Comparison of ENCODE assay signal across 7 mouse cellular contexts in the genomic region with DNA sequence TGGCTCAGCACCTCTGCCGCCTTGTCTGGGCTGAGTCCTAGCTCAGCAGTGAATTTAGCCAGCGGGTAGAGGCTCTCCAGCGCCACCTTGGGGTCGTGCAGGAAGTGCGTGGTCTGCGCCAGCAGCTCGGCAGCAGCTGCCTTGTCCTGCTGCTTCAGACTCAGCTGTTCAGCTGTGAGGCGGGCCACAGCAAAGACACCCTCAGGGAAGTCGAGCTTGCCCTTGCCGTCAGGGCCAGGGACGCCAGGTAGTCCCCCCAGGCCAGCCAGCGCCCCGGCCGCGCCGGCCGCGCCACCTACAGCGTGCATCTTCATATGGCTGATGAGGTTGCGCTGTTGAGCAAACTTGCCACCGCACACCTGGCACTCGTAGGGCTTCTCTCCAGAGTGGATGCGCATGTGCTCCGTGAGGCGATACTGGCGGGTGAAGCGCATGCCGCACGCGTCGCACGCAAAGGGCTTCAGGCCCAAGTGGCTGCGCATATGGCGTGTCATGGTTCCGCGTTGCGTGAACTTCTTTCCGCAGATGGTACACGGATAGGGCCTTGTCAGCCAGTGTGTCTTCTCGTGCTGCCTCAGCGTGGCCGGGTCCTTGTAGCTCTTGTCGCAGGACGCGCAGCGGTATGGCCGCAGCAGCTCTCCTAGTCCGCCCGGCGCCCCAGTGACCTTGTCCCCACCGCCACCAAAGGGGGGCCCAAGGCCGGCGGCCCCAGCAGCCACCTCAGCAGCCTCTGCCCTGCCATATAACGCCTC. TPM values are rescaled to one million over a fixed set of nuclear protein-coding genes. Genes with fewer than 3 reads are reported as not detected.
DNase-seq lines count a peak whose midpoint lies in the region; ATAC-seq lines count a peak whose summit lies in the region.

No protein-coding gene starts in this region.

- H3K27ac ChIP-seq in intestine, embryonic 15.5 days, result peak overlapping the region; percentile 94
- no peak overlapping the region for H3K27ac ChIP-seq in limb, embryonic 11.5 days (replicated peaks; ENCODE audit: low read depth, low read length)
- H3K27ac ChIP-seq in midbrain, embryonic 11.5 days (ENCODE audit: low read depth, low read length), result no peak overlapping the region

- WGBS in intestine, embryonic 15.5 days, result 11% methylated on average over 54 of the region's 54 CpGs
- WGBS in limb, embryonic 11.5 days, result 5% methylated on average over 54 of the region's 54 CpGs
- WGBS in midbrain, embryonic 11.5 days, result 3% methylated on average over 54 of the region's 54 CpGs

- ATAC-seq in granulocyte monocyte progenitor cell, adult 5-6 weeks (replicated peaks; ENCODE audit: poor library complexity, severe bottlenecking), result peak; percentile 50
- ATAC-seq in intestine, embryonic 15.5 days, result peak; percentile 31
- ATAC-seq in limb, embryonic 11.5 days (ENCODE audit: insufficient number of reproducible peaks, low FRiP score, low TSS enrichment, low read depth), result no peak
- ATAC-seq in midbrain, embryonic 11.5 days (ENCODE audit: low FRiP score), result no peak

- peak overlapping the region; percentile 86 for H3K9ac ChIP-seq in intestine, embryonic 15.5 days
- H3K9ac ChIP-seq in limb, embryonic 11.5 days (ENCODE audit: low read length), result peak overlapping the region; percentile 57
- no peak overlapping the region for H3K9ac ChIP-seq in midbrain, embryonic 11.5 days (ENCODE audit: low read length)

- peak; percentile 87 to 88 for DNase-seq in adrenal gland, adult 18-20 months (ENCODE audit: low spot score in 2 of 2)
- peak; percentile 63 for DNase-seq in embryo, embryonic 10.5 days (ENCODE audit: low spot score)
- DNase-seq in limb, embryonic 11.5 days (ENCODE audit: low spot score), result peak; percentile 79
- DNase-seq in midbrain, embryonic 11.5 days (ENCODE audit: low spot score, missing footprints), result peak; percentile 91
- peak; percentile 64 to 79 for DNase-seq in spleen, postnatal 14 days (ENCODE audit: low spot score in 2 of 2)

- H3K4me2 ChIP-seq in intestine, embryonic 15.5 days (replicated peaks), result peak overlapping the region; percentile 96
- peak overlapping the region; percentile 92 for H3K4me2 ChIP-seq in limb, embryonic 11.5 days (ENCODE audit: low read depth, severe bottlenecking)
- no peak overlapping the region for H3K4me2 ChIP-seq in midbrain, embryonic 11.5 days

- H3K4me1 ChIP-seq in intestine, embryonic 15.5 days (replicated peaks), result peaks cover 60% of the 10 kb centered on the region
- H3K4me1 ChIP-seq in limb, embryonic 11.5 days (ENCODE audit: control insufficient read depth, insufficient read depth, low read length), result peaks cover 27% of the 10 kb centered on the region; the same call in 1 of the 2 replicates
- H3K4me1 ChIP-seq in midbrain, embryonic 11.5 days (ENCODE audit: control insufficient read depth, insufficient read depth, low read length), result peaks cover 32% of the 10 kb centered on the region

- peaks cover 33% of the 10 kb centered on the region for H3K27me3 ChIP-seq in intestine, embryonic 15.5 days (replicated peaks)
- peaks cover 67% of the 10 kb centered on the region for H3K27me3 ChIP-seq in limb, embryonic 11.5 days (ENCODE audit: control insufficient read depth, insufficient read depth, low read length)
- H3K27me3 ChIP-seq in midbrain, embryonic 11.5 days (ENCODE audit: control insufficient read depth, insufficient read depth, low read length), result peaks cover 71% of the 10 kb centered on the region

- H3K36me3 ChIP-seq in intestine, embryonic 15.5 days, result peaks cover 10% of the 10 kb centered on the region; the same call in 1 of the 2 replicates
- H3K36me3 ChIP-seq in limb, embryonic 11.5 days (ENCODE audit: control insufficient read depth, insufficient read depth, low read length), result peaks cover 5% of the 10 kb centered on the region; the same call in 1 of the 2 replicates
- no peaks in the 10 kb centered on the region for H3K36me3 ChIP-seq in midbrain, embryonic 11.5 days (ENCODE audit: control insufficient read depth, insufficient read depth, low read length)

- no peaks in the 10 kb centered on the region for H3K9me3 ChIP-seq in intestine, embryonic 15.5 days
- no peaks in the 10 kb centered on the region for H3K9me3 ChIP-seq in limb, embryonic 11.5 days (ENCODE audit: control insufficient read depth, low read length)
- H3K9me3 ChIP-seq in midbrain, embryonic 11.5 days (ENCODE audit: control insufficient read depth, low read length), result no peaks in the 10 kb centered on the region

- peak overlapping the region; percentile 71 for H3K4me3 ChIP-seq in intestine, embryonic 15.5 days (replicated peaks)
- H3K4me3 ChIP-seq in limb, embryonic 11.5 days (ENCODE audit: low read depth, low read length), result peak overlapping the region; percentile 54
- peak overlapping the region; percentile 3; the same call in 1 of the 2 replicates for H3K4me3 ChIP-seq in midbrain, embryonic 11.5 days (ENCODE audit: low read depth, low read length)

RNA-seq across cellular contexts. Expression of gene Hic1, which starts 3.7 kb away (rescaled TPM):
- 10 to 100 TPM in 1 of 2 experiments, 1 to 10 TPM in 1; 5.4 to 13.1 TPM for total RNA-seq in adrenal gland, adult 18-20 months (2021)
- not detected in 2 replicates for total RNA-seq in granulocyte monocyte progenitor cell, adult 5-6 weeks (2014; fragmentation: Nextera tagmentation)
- total RNA-seq in granulocyte monocyte progenitor cell, adult 5-6 weeks (2017), result not detected in 2 replicates
- 20.3 and 22.0 TPM in 2 replicates for polyA plus RNA-seq in intestine, embryonic 15.5 days (2015; fragmentation: Nextera tagmentation; extraction: Ambion mirVana)
- 4.1 and 4.5 TPM in 2 replicates for polyA plus RNA-seq in limb, embryonic 11.5 days (2014; fragmentation: Nextera tagmentation; extraction: Ambion mirVana)
- 0.34 and 0.57 TPM in 2 replicates for polyA plus RNA-seq in midbrain, embryonic 11.5 days (2014; fragmentation: Nextera tagmentation; extraction: Ambion mirVana)

RNA-seq across cellular contexts. Expression of gene Ovca2, which starts 13.0 kb away (rescaled TPM):
- 10 to 100 TPM; 15.9 to 19.8 TPM for total RNA-seq in adrenal gland, adult 18-20 months (2021)
- total RNA-seq in granulocyte monocyte progenitor cell, adult 5-6 weeks (2014; fragmentation: Nextera tagmentation), result 17.1 and 20.1 TPM in 2 replicates
- total RNA-seq in granulocyte monocyte progenitor cell, adult 5-6 weeks (2017), result 16.1 and 16.4 TPM in 2 replicates
- 21.3 and 21.4 TPM in 2 replicates for polyA plus RNA-seq in intestine, embryonic 15.5 days (2015; fragmentation: Nextera tagmentation; extraction: Ambion mirVana)
- 38.2 and 39.8 TPM in 2 replicates for polyA plus RNA-seq in limb, embryonic 11.5 days (2014; fragmentation: Nextera tagmentation; extraction: Ambion mirVana)
- polyA plus RNA-seq in midbrain, embryonic 11.5 days (2014; fragmentation: Nextera tagmentation; extraction: Ambion mirVana), result 28.5 and 29.8 TPM in 2 replicates

RNA-seq across cellular contexts. Expression of gene Dph1, which starts 25.4 kb away (rescaled TPM):
- 10 to 100 TPM; 23.4 to 34.5 TPM for total RNA-seq in adrenal gland, adult 18-20 months (2021)
- 7.6 and 17.1 TPM in 2 replicates for total RNA-seq in granulocyte monocyte progenitor cell, adult 5-6 weeks (2014; fragmentation: Nextera tagmentation)
- 8.9 and 10.6 TPM in 2 replicates for total RNA-seq in granulocyte monocyte progenitor cell, adult 5-6 weeks (2017)
- 23.4 and 23.8 TPM in 2 replicates for polyA plus RNA-seq in intestine, embryonic 15.5 days (2015; fragmentation: Nextera tagmentation; extraction: Ambion mirVana)
- polyA plus RNA-seq in limb, embryonic 11.5 days (2014; fragmentation: Nextera tagmentation; extraction: Ambion mirVana), result 24.1 and 25.5 TPM in 2 replicates
- polyA plus RNA-seq in midbrain, embryonic 11.5 days (2014; fragmentation: Nextera tagmentation; extraction: Ambion mirVana), result 15.3 and 17.3 TPM in 2 replicates

RNA-seq across cellular contexts. Expression of gene Rtn4rl1, which starts 28.0 kb away (rescaled TPM):
- 10 to 100 TPM; 27.7 to 33.2 TPM for total RNA-seq in adrenal gland, adult 18-20 months (2021)
- 0.37 and 1.0 TPM in 2 replicates for total RNA-seq in granulocyte monocyte progenitor cell, adult 5-6 weeks (2014; fragmentation: Nextera tagmentation)
- total RNA-seq in granulocyte monocyte progenitor cell, adult 5-6 weeks (2017), result 0.15 TPM in 1 of 2 replicates, not detected in the other
- 1.7 and 1.8 TPM in 2 replicates for polyA plus RNA-seq in intestine, embryonic 15.5 days (2015; fragmentation: Nextera tagmentation; extraction: Ambion mirVana)
- polyA plus RNA-seq in limb, embryonic 11.5 days (2014; fragmentation: Nextera tagmentation; extraction: Ambion mirVana), result 0.75 and 0.78 TPM in 2 replicates
- polyA plus RNA-seq in midbrain, embryonic 11.5 days (2014; fragmentation: Nextera tagmentation; extraction: Ambion mirVana), result 4.6 TPM in 2 replicates

Comparison
In these comparisons a context has a peak if more than half of its experiments do, and no peak if none do; other contexts are left out.
1. ATAC-seq: peak in granulocyte monocyte progenitor cell, adult 5-6 weeks (single experiment) and intestine, embryonic 15.5 days (single experiment); none in limb, embryonic 11.5 days (single experiment) and midbrain, embryonic 11.5 days (single experiment).
2. H3K4me3 ChIP-seq: peak in every context shown above with its lines; median percentile 71 in intestine, embryonic 15.5 days; 54 in limb, embryonic 11.5 days; 3 in midbrain, embryonic 11.5 days.
3. Peak in every context shown above with its lines, with median percentiles within 50 percentile points of each other: DNase-seq.